Mouse (Mus musculus) intestine, embryonic 15.5 days (tissue): ENCODE measurements around the gene Prr7. TPM values are rescaled to one million over a fixed set of nuclear protein-coding genes. Genes with fewer than 3 reads are reported as not detected.

Source experiments
- ATAC-seq: fragments of 200-750 bp; cut with Nextera tagmentation; 2 replicates; pipeline ENCODE4 v1.8.0; 2017; ENCODE audit warnings: moderate TSS enrichment, moderate library complexity
- H3K27ac ChIP-seq: fragments of 300-500 bp; sonication (generic); 2 replicates; pipeline ENCODE4 v1.5.1; 2015; ENCODE audit warnings: mild to moderate bottlenecking, inconsistent platforms
- H3K27me3 ChIP-seq: fragments of 300-500 bp; sonication (generic); replicated peaks from 2 replicates; pipeline ENCODE4 v1.6.1; 2015; ENCODE audit warnings: inconsistent platforms
- H3K36me3 ChIP-seq: fragments of 300-500 bp; sonication (generic); 2 replicates; pipeline ENCODE4 v1.6.1; 2015; ENCODE audit warnings: inconsistent platforms
- H3K4me1 ChIP-seq: fragments of 300-500 bp; sonication (generic); replicated peaks from 2 replicates; pipeline ENCODE4 v1.6.1; 2015; ENCODE audit warnings: inconsistent platforms
- H3K4me2 ChIP-seq: fragments of 300-500 bp; sonication (generic); replicated peaks from 2 replicates; pipeline ENCODE4 v1.6.1; 2015; ENCODE audit warnings: mild to moderate bottlenecking, inconsistent platforms
- H3K4me3 ChIP-seq: fragments of 300-500 bp; sonication (generic); replicated peaks from 2 replicates; pipeline ENCODE4 v1.5.1; 2015; ENCODE audit warnings: inconsistent platforms
- H3K9ac ChIP-seq: fragments of 300-500 bp; sonication (generic); 2 replicates; pipeline ENCODE4 v1.6.1; 2015; ENCODE audit warnings: inconsistent platforms
- H3K9me3 ChIP-seq: fragments of 300-500 bp; sonication (generic); 2 replicates; pipeline ENCODE4 v1.6.1; 2016; ENCODE audit warnings: inconsistent platforms
- WGBS: fragments of 180-500 bp; shearing (Covaris S2); methylation state at CpG from one replicate; pipeline ENCODE4 v1.1.7; 2015; 5-methylcytosine and 5-hydroxymethylcytosine counted together
- polyA plus RNA-seq: library from polyadenylated mRNA; unstranded; fragments of >200 nt; fragmentation: Nextera tagmentation; extraction: Ambion mirVana; gene quantifications from 2 replicates; pipeline ENCODE4 v1.2.1, GENCODE M21; 2015

Gene Prr7
- polyA plus RNA-seq, 1 experiment from 2014 or later, result 0.28 TPM

GRCm38 (mm10) chr13:55519606-55520005, 55.5 kb downstream of the Prr7 start:
- Histone ChIP-seq H3K4me3 (no peak overlapping the region), H3K4me1 (no peaks in the 10 kb centered on the region; the same call in 1 of the 2 replicates), H3K27ac (no peak overlapping the region), H3K9me3 (no peaks in the 10 kb centered on the region), H3K4me2 (no peak overlapping the region), H3K27me3 (no peaks in the 10 kb centered on the region), H3K36me3 (no peaks in the 10 kb centered on the region), H3K9ac (no peak overlapping the region)
- no peak for ATAC-seq
- 78% methylated on average over 4 of the region's 4 CpGs for whole genome bisulfite sequencing

- Histone ChIP-seq H3K9ac (no peak overlapping the region), H3K4me1 (no peaks in the 10 kb centered on the region; the same call in 1 of the 2 replicates), H3K27me3 (no peaks in the 10 kb centered on the region), H3K9me3 (no peaks in the 10 kb centered on the region), H3K36me3 (no peaks in the 10 kb centered on the region), H3K4me3 (no peak overlapping the region), H3K4me2 (no peak overlapping the region), H3K27ac (no peak overlapping the region)
- ATAC-seq, result no peak
- 68% methylated on average over 8 of the region's 8 CpGs for WGBS
Measured at GRCm38 (mm10) chr13:55522730-55523129, 58.7 kb downstream of the Prr7 start.

Other genes with a start within 250 kb of the Prr7 start
- gene Prelid1, start 143.8 kb upstream of the Prr7 start, polyA plus RNA-seq, result 543 and 576 TPM in 2 replicates
- gene Rab24, start 142.3 kb upstream of the Prr7 start, polyA plus RNA-seq, result 83.2 and 101 TPM in 2 replicates
- gene Mxd3, start 134.4 kb upstream of the Prr7 start, polyA plus RNA-seq, result 22.3 and 26.0 TPM in 2 replicates
- gene Lman2, start 101.5 kb upstream of the Prr7 start, polyA plus RNA-seq, result 121 and 128 TPM in 2 replicates
- 0.85 and 1.2 TPM in 2 replicates for gene Rgs14, start 94.5 kb upstream of the Prr7 start, polyA plus RNA-seq
- not detected in 2 replicates for gene Slc34a1, start 66.1 kb upstream of the Prr7 start, polyA plus RNA-seq
- not detected in 2 replicates for gene Pfn3, start 49.0 kb upstream of the Prr7 start, polyA plus RNA-seq
- gene F12, start 37.5 kb upstream of the Prr7 start, polyA plus RNA-seq, result 1.8 TPM in 2 replicates
- 38.3 and 38.7 TPM in 2 replicates for gene Grk6, start 19.2 kb upstream of the Prr7 start, polyA plus RNA-seq
- gene Dbn1, start 23.8 kb downstream of the Prr7 start, polyA plus RNA-seq, result 103 and 109 TPM in 2 replicates
- 187 and 195 TPM in 2 replicates for gene Pdlim7, start 49.4 kb downstream of the Prr7 start, polyA plus RNA-seq
- 3.1 and 3.6 TPM in 2 replicates for gene Dok3, start 65.0 kb downstream of the Prr7 start, polyA plus RNA-seq
- 50.9 and 51.0 TPM in 2 replicates for gene Ddx41, start 72.4 kb downstream of the Prr7 start, polyA plus RNA-seq
- gene Fam193b, start 106.9 kb downstream of the Prr7 start, polyA plus RNA-seq, result 22.9 and 23.5 TPM in 2 replicates
- 110 and 122 TPM in 2 replicates for gene Tmed9, start 109.5 kb downstream of the Prr7 start, polyA plus RNA-seq
- 21.7 and 23.2 TPM in 2 replicates for gene B4galt7, start 135.6 kb downstream of the Prr7 start, polyA plus RNA-seq
- 41.6 and 46.9 TPM in 2 replicates for gene Caml, start 158.7 kb downstream of the Prr7 start, polyA plus RNA-seq
- 31.4 and 31.5 TPM in 2 replicates for gene Ddx46, start 170.8 kb downstream of the Prr7 start, polyA plus RNA-seq
- 45.2 and 46.2 TPM in 2 replicates for gene B230219D22Rik, start 228.9 kb downstream of the Prr7 start, polyA plus RNA-seq